Mouse (Mus musculus) activated CD4-positive, CD25-positive, alpha-beta regulatory T cell, adult 4 months (primary cell): ENCODE measurements around the gene Tmprss4. TPM values are rescaled to one million over a fixed set of nuclear protein-coding genes. Genes with fewer than 3 reads are reported as not detected.

Source experiments
- ATAC-seq: one replicate; pipeline ENCODE4 v1.8.0; 2017
- polyA plus RNA-seq, 2 experiments: library from polyadenylated mRNA; unstranded; fragments of 100-300 nt; shearing (Covaris generic); gene quantifications; one replicate each; pipeline ENCODE4 v1.2.1; 2017

Gene Tmprss4
- polyA plus RNA-seq, 2 experiments from 2014 or later: not detected

- ATAC-seq: no peak
Measured at GRCm38 (mm10) chr9:45136442-45137169, 67.3 kb downstream of the Tmprss4 start.

- peak; percentile 60 for ATAC-seq
Measured at GRCm38 (mm10) chr9:45133484-45134310, 70.2 kb downstream of the Tmprss4 start.

- ATAC-seq: no peak
Measured at GRCm38 (mm10) chr9:45130119-45130518, 73.8 kb downstream of the Tmprss4 start.

GRCm38 (mm10) chr9:45126941-45127340 is 77.0 kb downstream of the Tmprss4 start:
- ATAC-seq: peak; percentile 57

GRCm38 (mm10) chr9:45125211-45125610 is 78.7 kb downstream of the Tmprss4 start:
- ATAC-seq: no peak

Other genes with a start within 250 kb of the Tmprss4 start
- 10 to 100 TPM; 34.0 to 38.4 TPM for gene Ube4a, start 238.5 kb downstream of the Tmprss4 start, polyA plus RNA-seq
- 1,000 to 10,000 TPM; 1,430 to 1,870 TPM for gene Cd3g, start 223.7 kb downstream of the Tmprss4 start, polyA plus RNA-seq
- gene Cd3d, start 222.3 kb downstream of the Tmprss4 start, polyA plus RNA-seq: 1,000 to 10,000 TPM in 1 of 2 experiments, 100 to 1,000 TPM in 1; 682 to 1,081 TPM
- 1,000 to 10,000 TPM in 1 of 2 experiments, 100 to 1,000 TPM in 1; 791 to 1,491 TPM for gene Cd3e, start 194.5 kb downstream of the Tmprss4 start, polyA plus RNA-seq
- gene Mpzl2, start 164.3 kb downstream of the Tmprss4 start, polyA plus RNA-seq: not detected
- 10 to 100 TPM; 10.2 to 11.9 TPM for gene Mpzl3, start 148.9 kb downstream of the Tmprss4 start, polyA plus RNA-seq
- 10 to 100 TPM in 1 of 2 experiments, 1 to 10 TPM in 1; 8.3 to 19.6 TPM for gene Jaml, start 124.9 kb downstream of the Tmprss4 start, polyA plus RNA-seq
- under 1 TPM; 0.19 to 0.42 TPM for gene Scn2b, start 86.3 kb downstream of the Tmprss4 start, polyA plus RNA-seq
- gene Scn4b, start 65.7 kb downstream of the Tmprss4 start, polyA plus RNA-seq: not detected
- gene BC049352, start 22.1 kb downstream of the Tmprss4 start, polyA plus RNA-seq: 1 to 10 TPM; 2.2 to 2.8 TPM
- gene Il10ra, start 65.1 kb upstream of the Tmprss4 start, polyA plus RNA-seq: 10 to 100 TPM; 44.4 to 57.1 TPM
- gene Tmprss13, start 115.0 kb upstream of the Tmprss4 start, polyA plus RNA-seq: 1 to 10 TPM; 8.2 to 9.2 TPM
- 1 to 10 TPM in 1 of 2 experiments, not detected in 1; 1.1 TPM for gene Fxyd6, start 166.1 kb upstream of the Tmprss4 start, polyA plus RNA-seq
- gene Fxyd2, start 195.6 kb upstream of the Tmprss4 start, polyA plus RNA-seq: 1 to 10 TPM in 1 of 2 experiments, not detected in 1; 4.3 TPM
- not detected for gene Dscaml1, start 222.5 kb upstream of the Tmprss4 start, polyA plus RNA-seq